7 mouse cellular contexts compared by ENCODE assay signal in genomic region chrX:151520127-151520457, GRCm38 (mm10). TPM values are rescaled to one million over a fixed set of nuclear protein-coding genes. Genes with fewer than 3 reads are reported as not detected.
A peak's percentile ranks its signal among the peaks of the same experiment; 100 is the strongest.
DNase-seq lines count a peak whose midpoint lies in the region; ATAC-seq and TF ChIP-seq lines count a peak whose summit lies in the region.

No protein-coding gene starts in this region.

- H3K4me2 ChIP-seq in forebrain, embryonic 11.5 days (ENCODE audit: low read depth, low read length, severe bottlenecking): peak overlapping the region; percentile 29; the same call in 1 of the 2 replicates
- peak overlapping the region; percentile 36 for H3K4me2 ChIP-seq in limb, embryonic 14.5 days (replicated peaks; ENCODE audit: low read depth, low read length, severe bottlenecking)
- H3K4me2 ChIP-seq in stomach, embryonic 16.5 days (ENCODE audit: low read depth, low read length): peak overlapping the region; percentile 40

- H3K9ac ChIP-seq in forebrain, embryonic 11.5 days (ENCODE audit: low read length): peak overlapping the region; percentile 63
- H3K9ac ChIP-seq in limb, embryonic 14.5 days (ENCODE audit: low read depth, low read length, severe bottlenecking): peak overlapping the region; percentile 64
- H3K9ac ChIP-seq in stomach, embryonic 16.5 days (ENCODE audit: low read length): peak overlapping the region; percentile 69

- peak overlapping the region; percentile 90 for H3K27ac ChIP-seq in forebrain, embryonic 11.5 days (ENCODE audit: low read depth, low read length)
- peak overlapping the region; percentile 97 for H3K27ac ChIP-seq in limb, embryonic 14.5 days (replicated peaks; ENCODE audit: low read depth, low read length)
- peak overlapping the region; percentile 99 for H3K27ac ChIP-seq in stomach, embryonic 16.5 days (ENCODE audit: low read length)

- H3K9me3 ChIP-seq in megakaryocyte, embryonic 14.5 days: peaks cover 13% of the 10 kb centered on the region
- H3K9me3 ChIP-seq in forebrain, embryonic 11.5 days (ENCODE audit: control insufficient read depth, low read length): no peaks in the 10 kb centered on the region
- no peaks in the 10 kb centered on the region for H3K9me3 ChIP-seq in limb, embryonic 14.5 days (ENCODE audit: control insufficient read depth, low read length)
- H3K9me3 ChIP-seq in stomach, embryonic 16.5 days (replicated peaks; ENCODE audit: control insufficient read depth, low read length): no peaks in the 10 kb centered on the region

- H3K36me3 ChIP-seq in megakaryocyte, embryonic 14.5 days (replicated peaks; ENCODE audit: low read length): peaks cover 9% of the 10 kb centered on the region
- no peaks in the 10 kb centered on the region for H3K36me3 ChIP-seq in forebrain, embryonic 11.5 days (ENCODE audit: control insufficient read depth, insufficient read depth, low read length)
- no peaks in the 10 kb centered on the region for H3K36me3 ChIP-seq in limb, embryonic 14.5 days (ENCODE audit: control insufficient read depth, insufficient read depth, low read length)
- H3K36me3 ChIP-seq in stomach, embryonic 16.5 days (ENCODE audit: control insufficient read depth, insufficient read depth, low read length): no peaks in the 10 kb centered on the region

- peak overlapping the region; percentile 93 for H3K4me3 ChIP-seq in megakaryocyte, embryonic 14.5 days (replicated peaks)
- peak overlapping the region; percentile 48 for H3K4me3 ChIP-seq in forebrain, embryonic 11.5 days (ENCODE audit: low read depth, low read length)
- peak overlapping the region; percentile 53 for H3K4me3 ChIP-seq in limb, embryonic 14.5 days (replicated peaks; ENCODE audit: low read length)
- H3K4me3 ChIP-seq in stomach, embryonic 16.5 days (replicated peaks; ENCODE audit: low read length): peak overlapping the region; percentile 65

- peaks cover 7% of the 10 kb centered on the region for H3K4me1 ChIP-seq in megakaryocyte, embryonic 14.5 days
- no peaks in the 10 kb centered on the region for H3K4me1 ChIP-seq in forebrain, embryonic 11.5 days (replicated peaks; ENCODE audit: control insufficient read depth, insufficient read depth, low read length)
- H3K4me1 ChIP-seq in limb, embryonic 14.5 days (ENCODE audit: control insufficient read depth, insufficient read depth, low read length): no peaks in the 10 kb centered on the region
- no peaks in the 10 kb centered on the region for H3K4me1 ChIP-seq in stomach, embryonic 16.5 days (ENCODE audit: control insufficient read depth, insufficient read depth, low read length)

- no peak for TF ChIP-seq POLR2A in limb, embryonic 14.5 days (IDR thresholded peaks at IDR 0.05; ENCODE audit: borderline replicate concordance, extremely low read depth, insufficient read depth, insufficient read length)

- no peak for DNase-seq in forebrain, embryonic 11.5 days (ENCODE audit: low spot score)
- no peak for DNase-seq in limb, embryonic 14.5 days (ENCODE audit: low spot score)
- no peak for DNase-seq in gastrocnemius, postnatal 36 days
- DNase-seq in cerebellum, adult 11 months: no peak

- intact Hi-C loops in gastrocnemius, postnatal 36 days (cut with DNase I): loop anchor here (10.0 kb wide), 1 partner anchor 285 kb away; the partner anchor contains the start of gene Huwe1

- H3K27me3 ChIP-seq in megakaryocyte, embryonic 14.5 days (replicated peaks): peaks cover 2% of the 10 kb centered on the region
- H3K27me3 ChIP-seq in forebrain, embryonic 11.5 days (ENCODE audit: control insufficient read depth, insufficient read depth, low read length): peaks cover 2% of the 10 kb centered on the region; the same call in 1 of the 2 replicates
- H3K27me3 ChIP-seq in limb, embryonic 14.5 days (ENCODE audit: control insufficient read depth, insufficient read depth, low read length): no peaks in the 10 kb centered on the region
- no peaks in the 10 kb centered on the region for H3K27me3 ChIP-seq in stomach, embryonic 16.5 days (ENCODE audit: control insufficient read depth, insufficient read depth, low read length)

- 29% methylated on average over 17 of the region's 17 CpGs for WGBS in forebrain, embryonic 11.5 days
- WGBS in limb, embryonic 14.5 days: 18% methylated on average over 12 of the region's 17 CpGs
- WGBS in stomach, embryonic 16.5 days: 21% methylated on average over 17 of the region's 17 CpGs

- no peak for ATAC-seq in megakaryocyte, adult 5-6 weeks (ENCODE audit: poor library complexity, severe bottlenecking)
- peak; percentile 74; the same call in 1 of the 2 replicates for ATAC-seq in forebrain, embryonic 11.5 days (replicated peaks; ENCODE audit: low FRiP score)
- ATAC-seq in limb, embryonic 14.5 days (ENCODE audit: low FRiP score, low read depth): no peak; the same call in 1 of the 2 replicates
- no peak for ATAC-seq in stomach, embryonic 16.5 days (ENCODE audit: insufficient read depth, low FRiP score)

RNA-seq across cellular contexts. Expression of gene Phf8, which starts 0.4 kb away (rescaled TPM):
- polyA plus RNA-seq in megakaryocyte, embryonic 14.5 days (2012; ENCODE audit: insufficient read depth, low replicate concordance): 1.9 and 3.4 TPM in 2 replicates
- total RNA-seq in megakaryocyte, adult 5-6 weeks (2015): 42.6 and 45.3 TPM in 2 replicates
- total RNA-seq in megakaryocyte, adult 5-6 weeks (2017): 27.1 and 33.6 TPM in 2 replicates
- polyA plus RNA-seq in forebrain, embryonic 11.5 days (2014; fragmentation: Nextera tagmentation; extraction: Ambion mirVana): 30.9 and 35.5 TPM in 2 replicates
- polyA plus RNA-seq in limb, embryonic 14.5 days (2012; rRNA removed): 16.4 and 20.5 TPM in 2 replicates
- polyA plus RNA-seq in limb, embryonic 14.5 days (2014; fragmentation: Nextera tagmentation; extraction: Ambion mirVana): 18.4 and 18.9 TPM in 2 replicates
- polyA plus RNA-seq in stomach, embryonic 16.5 days (2015; fragmentation: Nextera tagmentation; extraction: Ambion mirVana): 15.7 and 19.5 TPM in 2 replicates
- 1 to 10 TPM; 6.2 to 9.7 TPM for total RNA-seq in gastrocnemius, postnatal 36 days (2021)
